Mouse (Mus musculus): ENCODE measurements around the gene Sema4d.
A peak's percentile ranks its signal among the peaks of the same experiment; 100 is the strongest.

Sema4d gene

DNA sequence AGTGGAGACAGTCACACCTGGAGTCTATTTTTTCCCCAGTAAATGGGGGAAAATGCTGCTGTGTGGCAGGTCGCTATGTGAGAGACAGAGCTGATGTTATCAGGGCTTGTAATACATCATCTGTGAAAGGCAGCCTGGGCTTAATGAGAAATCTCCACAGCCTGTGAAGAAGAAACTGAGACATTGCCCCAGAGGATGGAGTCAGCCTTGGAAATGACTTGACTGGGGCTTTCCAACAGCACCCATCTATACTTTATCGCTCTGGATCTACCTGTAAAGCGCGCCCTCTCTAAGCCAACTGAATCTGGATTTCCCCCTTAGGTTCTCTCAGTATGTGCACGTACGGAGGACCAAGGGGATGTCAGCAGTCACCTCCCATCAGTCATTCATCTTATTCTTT, 21.1 kb upstream of the Sema4d start:
- DNase-seq (ENCODE audit: low spot score): no peak

- peak; percentile 71 for DNase-seq (ENCODE audit: low spot score)
Measured at GRCm38 (mm10) chr13:51813621-51814615, 20.4 kb upstream of the Sema4d start.

DNA sequence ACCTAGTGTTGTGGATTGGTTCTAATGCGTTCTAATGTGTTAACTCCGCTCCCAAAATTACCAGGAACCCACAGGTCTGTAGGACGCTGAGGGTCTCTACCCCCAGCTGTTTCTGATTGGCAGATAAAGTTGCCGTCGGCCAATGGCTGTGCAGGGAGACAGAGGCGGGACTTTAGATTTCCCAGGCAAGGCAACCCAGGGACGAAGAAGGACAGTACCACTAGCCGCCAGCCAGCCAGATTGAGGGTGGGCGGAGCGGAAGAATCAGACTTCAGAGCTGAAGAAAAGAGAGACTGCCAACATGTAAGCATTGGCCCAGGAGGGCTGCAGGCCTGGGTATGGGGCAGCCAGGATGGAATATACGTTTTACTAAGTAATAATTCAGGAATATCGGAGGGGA, 14.6 kb upstream of the Sema4d start:
- DNase-seq (ENCODE audit: low spot score): no peak

GRCm38 (mm10) chr13:51806220-51806619, 12.7 kb upstream of the Sema4d start:
- DNase-seq (ENCODE audit: low spot score): no peak

DNA sequence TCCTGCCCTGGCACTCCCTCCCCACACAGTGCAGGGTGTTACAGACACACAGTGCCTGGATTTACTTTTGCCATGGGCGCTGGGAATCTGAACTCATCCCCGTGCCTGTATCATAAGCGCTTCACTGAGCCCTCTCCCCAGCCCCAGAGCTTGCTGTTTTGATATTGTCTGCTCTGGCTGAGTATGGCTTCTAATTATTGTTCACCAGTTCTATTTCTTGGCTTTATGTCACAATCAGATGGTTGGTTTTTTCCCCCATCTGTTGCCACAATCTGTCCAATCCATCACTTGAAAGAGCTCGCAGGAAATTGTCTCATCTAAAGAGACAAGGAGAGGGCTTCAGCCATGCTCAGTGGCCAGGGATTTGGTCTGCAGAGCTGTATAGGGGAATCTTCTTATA, 12.1 kb upstream of the Sema4d start:
- DNase-seq (ENCODE audit: low spot score): no peak

DNA sequence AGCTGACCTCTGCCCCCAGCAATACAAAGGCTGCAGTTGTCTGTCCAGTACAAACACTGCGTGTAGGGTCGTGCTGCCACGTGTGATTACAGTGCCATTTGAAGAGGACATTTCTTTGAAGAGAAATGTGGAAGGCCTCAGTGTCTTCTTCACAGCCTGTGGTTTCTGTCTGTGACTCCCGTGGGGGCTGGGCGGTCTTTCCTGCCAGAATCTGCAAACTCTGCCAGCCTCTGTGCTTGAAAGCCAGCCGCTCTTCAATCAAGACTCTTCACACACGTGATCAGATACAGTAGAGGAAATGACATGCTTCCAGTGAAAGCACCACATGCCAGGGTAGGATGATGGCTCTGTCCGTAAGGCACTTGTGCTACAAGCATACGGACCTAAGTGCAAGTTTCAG, 7.4 kb upstream of the Sema4d start:
- DNase-seq (ENCODE audit: low spot score): no peak

DNA sequence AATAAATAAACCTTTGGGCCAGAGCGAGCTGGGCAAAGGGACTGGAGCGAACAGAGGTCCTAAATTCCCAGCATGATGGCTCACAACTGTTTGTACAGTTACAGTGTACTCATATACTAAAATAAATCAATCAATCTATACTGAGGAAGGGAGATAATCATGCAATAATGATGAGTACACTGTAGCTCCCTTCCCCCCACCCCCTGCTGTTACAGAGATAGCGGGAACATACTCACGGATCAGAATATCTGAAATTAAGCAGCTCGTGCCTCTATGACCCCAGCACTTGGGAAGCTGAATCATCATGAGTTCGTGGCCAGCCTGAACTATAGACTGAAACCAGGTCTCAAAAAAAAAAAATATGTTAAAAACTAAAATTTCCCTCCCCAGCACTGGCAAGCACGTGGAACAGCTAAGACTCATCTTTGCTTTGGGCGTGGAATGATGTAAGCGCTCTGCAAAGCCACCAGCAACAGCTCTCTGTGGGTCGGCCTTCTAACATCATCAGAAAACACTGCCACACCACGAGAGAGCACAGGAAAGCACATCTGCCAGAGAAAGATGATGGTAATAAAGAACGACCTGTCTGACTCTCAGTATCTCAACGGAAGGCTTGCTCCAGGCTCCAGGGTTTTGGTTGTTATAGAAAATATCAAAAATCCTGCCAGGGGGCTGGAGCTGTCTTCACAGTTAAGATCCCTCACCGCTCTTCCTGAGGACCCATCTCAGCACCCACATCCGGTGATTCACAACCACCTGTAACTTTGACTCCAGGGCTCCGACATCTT, 6.4 kb upstream of the Sema4d start:
- no peak for DNase-seq (ENCODE audit: low spot score)

- DNase-seq (ENCODE audit: low spot score): no peak
Measured at GRCm38 (mm10) chr13:51797899-51798746, 4.6 kb upstream of the Sema4d start.

- DNase-seq (ENCODE audit: low spot score): no peak
Measured at GRCm38 (mm10) chr13:51793948-51794347, 401 bp upstream of the Sema4d start.

GRCm38 (mm10) chr13:51792729-51793424, 670 bp downstream of the Sema4d start:
- peak; percentile 57 for DNase-seq (ENCODE audit: low spot score)

- no peak for DNase-seq (ENCODE audit: low spot score)
Measured at GRCm38 (mm10) chr13:51792135-51792573, 1.4 kb downstream of the Sema4d start.

DNA sequence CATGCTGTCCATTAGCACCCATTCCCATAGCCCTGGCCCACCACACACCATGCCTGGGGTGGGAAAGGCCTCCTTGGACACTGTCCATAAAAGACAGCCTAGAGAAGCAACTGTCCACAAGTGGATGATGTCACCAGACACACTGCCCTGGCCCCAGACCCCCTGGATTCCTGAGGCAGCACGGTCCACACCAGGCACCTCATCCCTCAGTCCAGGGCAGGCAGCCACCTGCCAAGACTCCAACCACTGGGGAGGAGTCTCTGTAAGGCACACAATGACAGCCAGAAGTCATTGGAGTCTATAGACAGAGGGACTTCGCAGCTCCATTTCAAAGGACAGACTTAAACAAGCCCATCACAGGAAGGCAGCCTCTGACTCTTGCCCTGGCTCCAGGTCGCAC, 1.9 kb downstream of the Sema4d start:
- no peak for DNase-seq (ENCODE audit: low spot score)

GRCm38 (mm10) chr13:51790793-51791192, 2.8 kb downstream of the Sema4d start:
- no peak for DNase-seq (ENCODE audit: low spot score)

GRCm38 (mm10) chr13:51787858-51788257, 5.7 kb downstream of the Sema4d start:
- no peak for DNase-seq (ENCODE audit: low spot score)

GRCm38 (mm10) chr13:51786616-51787015, 6.9 kb downstream of the Sema4d start:
- DNase-seq (ENCODE audit: low spot score): no peak

DNA sequence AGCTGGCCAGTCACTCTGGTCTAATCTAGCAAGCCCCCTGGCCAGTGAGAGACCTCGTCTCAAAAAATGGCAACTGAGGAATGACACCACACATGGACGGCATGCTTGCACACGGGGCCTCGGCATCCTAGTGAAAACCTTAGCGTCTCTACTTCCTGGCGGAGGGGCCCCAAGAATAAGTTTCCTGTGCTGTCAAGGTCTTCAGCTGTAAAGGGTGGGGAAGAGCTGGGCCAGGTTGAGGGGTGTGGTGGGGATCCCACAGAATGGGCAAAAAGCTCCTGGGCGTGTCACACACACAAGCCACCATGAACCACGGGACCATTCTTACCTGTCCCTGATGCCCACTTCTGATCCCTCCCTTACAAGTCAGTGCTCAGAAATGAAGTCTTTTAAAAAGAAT, 9.1 kb downstream of the Sema4d start:
- no peak for DNase-seq (ENCODE audit: low spot score)

GRCm38 (mm10) chr13:51783857-51784256, 9.7 kb downstream of the Sema4d start:
- DNase-seq (ENCODE audit: low spot score): no peak

GRCm38 (mm10) chr13:51780509-51781155, 12.9 kb downstream of the Sema4d start:
- DNase-seq (ENCODE audit: low spot score): no peak

DNA sequence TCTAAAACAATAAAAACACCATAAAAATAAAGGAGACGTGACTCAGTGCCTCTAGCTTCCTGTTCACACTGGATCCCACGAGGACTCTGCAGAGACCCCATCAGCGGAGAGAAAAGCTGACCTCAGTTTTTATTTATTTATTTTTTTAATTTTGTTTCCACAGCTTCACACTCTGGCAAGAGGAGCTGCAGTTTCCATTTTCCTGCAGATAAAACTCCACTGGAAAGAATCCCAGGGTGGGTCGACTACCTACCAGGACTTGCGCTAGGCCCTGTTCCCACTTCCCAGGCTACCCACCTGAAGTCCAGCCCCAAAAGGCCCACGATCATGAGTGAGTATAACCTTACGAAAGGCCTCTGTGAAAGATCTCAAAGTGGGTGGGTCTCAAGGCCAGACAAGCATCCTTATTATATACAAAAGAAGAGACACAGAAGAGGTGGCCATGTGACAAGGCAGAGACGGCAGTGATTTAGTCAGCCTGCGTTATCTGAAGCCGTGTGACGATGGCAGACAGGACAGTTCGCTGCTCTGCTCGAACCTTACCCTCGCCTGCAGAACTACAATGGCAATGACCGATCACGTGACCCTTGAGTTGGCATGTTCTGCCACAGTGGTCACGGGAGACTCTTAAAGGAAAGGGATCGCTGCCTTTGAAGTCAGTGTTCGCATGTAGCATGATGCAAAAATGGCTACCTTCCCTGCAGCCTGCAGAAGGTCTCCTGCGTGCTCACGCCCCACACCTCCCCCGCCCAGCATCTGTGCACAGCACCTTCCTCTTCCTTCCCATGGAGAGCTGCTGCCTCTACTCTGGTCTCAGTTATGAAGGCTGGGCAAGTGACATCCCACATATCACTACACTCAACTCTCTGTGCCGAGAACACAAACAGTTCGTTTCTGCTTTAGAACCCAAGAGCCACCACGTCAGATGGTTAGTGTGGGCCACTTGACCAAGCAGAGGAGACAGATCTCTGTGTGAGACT, 14.3 kb downstream of the Sema4d start:
- no peak for DNase-seq (ENCODE audit: low spot score)
